Mouse (Mus musculus) G1E (cell line): ENCODE data around the gene Cldn6.

Experiments used
- CTCF ChIP-seq: IDR thresholded peaks from 2 replicates; pipeline ENCODE4 v1.5.1; 2012; ENCODE audit warnings: low read depth, low read length, inconsistent platforms, mixed read lengths
- GATA1 ChIP-seq: IDR thresholded peaks from 2 replicates; pipeline ENCODE4 v1.6.1; 2012; ENCODE audit warnings: borderline replicate concordance, low read length, inconsistent platforms, mixed read lengths

GRCm38 (mm10) chr17:23683226-23683625 lies 4.2 kb downstream of the Cldn6 start:
- TF ChIP-seq GATA1 = no peak
- TF ChIP-seq CTCF = no peak
